Mouse (Mus musculus) hindbrain, embryonic 14.5 days (tissue): ENCODE results near the gene Tceanc2. TPM values are rescaled to one million over a fixed set of nuclear protein-coding genes. Genes with fewer than 3 reads are reported as not detected.

Experiments
- ATAC-seq: fragments of 200-750 bp; cut with Nextera tagmentation; 2 replicates; pipeline ENCODE4 v1.8.0; 2017; ENCODE audit warnings: moderate number of reproducible peaks, mild to moderate bottlenecking, moderate TSS enrichment, moderate library complexity; ENCODE audit not compliant: low FRiP score
- DNase-seq: peaks from one replicate; pipeline ENCODE4 v3.0.0-alpha.2; 2015; ENCODE audit warnings: low spot score
- H3K27ac ChIP-seq: fragments of 300-500 bp; sonication (generic); 2 replicates; pipeline ENCODE4 v1.5.1; 2014; ENCODE audit warnings: mild to moderate bottlenecking, moderate library complexity
- H3K27me3 ChIP-seq: fragments of 300-500 bp; sonication (generic); 2 replicates; pipeline ENCODE4 v1.6.1; 2014; ENCODE audit warnings: mild to moderate bottlenecking, low read length, mixed read lengths; ENCODE audit not compliant: control insufficient read depth, insufficient read depth
- H3K36me3 ChIP-seq: fragments of 300-500 bp; sonication (generic); replicated peaks from 2 replicates; pipeline ENCODE4 v1.6.1; 2014; ENCODE audit not compliant: control insufficient read depth, insufficient read depth
- H3K4me1 ChIP-seq: fragments of 300-500 bp; sonication (generic); replicated peaks from 2 replicates; pipeline ENCODE4 v1.6.1; 2014; ENCODE audit warnings: antibody characterized with exemption, low read length, mixed read lengths; ENCODE audit not compliant: control insufficient read depth, insufficient read depth
- H3K4me2 ChIP-seq: fragments of 300-500 bp; sonication (generic); replicated peaks from 2 replicates; pipeline ENCODE4 v1.6.1; 2014; ENCODE audit warnings: mild to moderate bottlenecking, moderate library complexity
- H3K4me3 ChIP-seq: fragments of 300-500 bp; sonication (generic); replicated peaks from 2 replicates; pipeline ENCODE4 v1.5.1; 2014; ENCODE audit warnings: mild to moderate bottlenecking, low read length
- H3K9ac ChIP-seq: fragments of 300-500 bp; sonication (generic); 2 replicates; pipeline ENCODE4 v1.6.1; 2014
- H3K9me3 ChIP-seq: fragments of 300-500 bp; sonication (generic); 2 replicates; pipeline ENCODE4 v1.6.1; 2016; ENCODE audit warnings: low read length; ENCODE audit not compliant: control insufficient read depth
- WGBS: fragments of 180-500 bp; shearing (Covaris S2); extraction: QIAGEN DNeasy Blood & Tissue Kit; methylation state at CpG from one replicate; pipeline ENCODE4 v1.1.7; 2014; 5-methylcytosine and 5-hydroxymethylcytosine counted together
- polyA plus RNA-seq: library from polyadenylated mRNA; unstranded; fragments of >200 nt; fragmentation: Nextera tagmentation; extraction: Ambion mirVana; gene quantifications from 2 replicates; pipeline ENCODE4 v1.2.1, GENCODE M21; 2014

Tceanc2 gene
- polyA plus RNA-seq, 1 experiment from 2014 or later, result 22.9 TPM

- Histone ChIP-seq H3K4me2 (no peak overlapping the region), H3K27ac (no peak overlapping the region), H3K9me3 (no peaks in the 10 kb centered on the region), H3K4me1 (peaks cover 27% of the 10 kb centered on the region), H3K27me3 (no peaks in the 10 kb centered on the region), H3K4me3 (no peak overlapping the region), H3K36me3 (peaks cover 22% of the 10 kb centered on the region), H3K9ac (no peak overlapping the region)
- no peak for DNase-seq
- ATAC-seq, result no peak
- 80% methylated on average over 2 of the region's 2 CpGs for WGBS
Measured at GRCm38 (mm10) chr4:107182796-107183195, 3.9 kb upstream of the Tceanc2 start.

DNA sequence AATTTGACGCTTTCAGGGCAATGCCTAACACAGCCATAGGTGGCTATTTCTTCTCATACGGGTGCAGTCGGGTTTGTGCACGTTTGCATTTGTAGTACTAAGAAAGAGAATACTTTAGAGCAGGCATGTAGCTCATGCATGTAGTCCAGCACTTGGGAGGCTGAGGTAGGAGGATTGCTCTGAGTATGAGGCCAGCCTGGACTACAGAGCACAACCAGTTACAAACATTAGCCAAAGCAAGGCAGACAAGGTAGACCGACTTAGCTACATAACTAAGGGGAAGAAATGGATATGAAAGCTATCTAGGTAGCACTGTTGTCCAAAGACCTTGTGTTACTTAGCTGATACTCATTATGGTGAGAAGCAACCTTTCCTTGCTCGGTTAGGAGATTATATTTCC lies 3.0 kb upstream of the Tceanc2 start:
- Histone ChIP-seq H3K36me3 (peaks cover 13% of the 10 kb centered on the region), H3K4me3 (no peak overlapping the region), H3K27ac (no peak overlapping the region), H3K9me3 (no peaks in the 10 kb centered on the region), H3K27me3 (no peaks in the 10 kb centered on the region), H3K9ac (peak overlapping the region; percentile 21; the same call in 1 of the 2 replicates), H3K4me1 (peaks cover 36% of the 10 kb centered on the region), H3K4me2 (no peak overlapping the region)
- ATAC-seq (no peak), DNase-seq (no peak)
- 83% methylated on average over 6 of the region's 6 CpGs for WGBS

GRCm38 (mm10) chr4:107180746-107181145 lies 1.8 kb upstream of the Tceanc2 start:
- ATAC-seq (no peak), DNase-seq (no peak)
- H3K4me1 ChIP-seq, result peaks cover 37% of the 10 kb centered on the region
- H3K4me3 ChIP-seq, result peak overlapping the region; percentile 100; the same call in 1 of the 2 replicates
- H3K36me3 ChIP-seq, result 0 out of 2 replicates have a peak, but pooled peaks cover 5% of the 10 kb centered on the region
- peak overlapping the region; percentile 75; the same call in 1 of the 2 replicates for H3K4me2 ChIP-seq
- no peak overlapping the region for H3K9ac ChIP-seq
- H3K27me3 ChIP-seq, result no peaks in the 10 kb centered on the region
- H3K27ac ChIP-seq, result no peak overlapping the region
- H3K9me3 ChIP-seq, result no peaks in the 10 kb centered on the region

- peak overlapping the region; percentile 75 for H3K4me2 ChIP-seq
- peaks cover 12% of the 10 kb centered on the region for H3K36me3 ChIP-seq
- H3K27ac ChIP-seq, result peak overlapping the region; percentile 98
- ATAC-seq (no peak), DNase-seq (no peak)
- H3K4me3 ChIP-seq, result peak overlapping the region; percentile 100
- no peaks in the 10 kb centered on the region for H3K27me3 ChIP-seq
- H3K9ac ChIP-seq, result peak overlapping the region; percentile 92
- H3K9me3 ChIP-seq, result no peaks in the 10 kb centered on the region
- 4% methylated on average over 8 of the region's 8 CpGs for WGBS
- peaks cover 37% of the 10 kb centered on the region for H3K4me1 ChIP-seq
Measured at GRCm38 (mm10) chr4:107179561-107179960, 645 bp upstream of the Tceanc2 start.

GRCm38 (mm10) chr4:107178182-107178829 lies 610 bp downstream of the Tceanc2 start, which contains the start of gene Tmem59:
Gene Tmem59, plus strand, starts transcription at chr4:107178399.
- H3K36me3 ChIP-seq, result peaks cover 25% of the 10 kb centered on the region
- no peaks in the 10 kb centered on the region for H3K27me3 ChIP-seq
- WGBS, result under 1% methylated on average over 49 of the region's 49 CpGs
- DNase-seq, result peak; percentile 92
- peak within 1 kb of the TSS; percentile 92 for H3K9ac ChIP-seq
- H3K4me3 ChIP-seq, result peak within 1 kb of the TSS; percentile 100
- peaks cover 36% of the 10 kb centered on the region for H3K4me1 ChIP-seq
- H3K27ac ChIP-seq, result peak within 1 kb of the TSS; percentile 98
- H3K9me3 ChIP-seq, result no peaks in the 10 kb centered on the region
- H3K4me2 ChIP-seq, result peak within 1 kb of the TSS; percentile 75
- peak; percentile 95 for ATAC-seq

GRCm38 (mm10) chr4:107177506-107177905 lies 1.4 kb downstream of the Tceanc2 start:
- peaks cover 29% of the 10 kb centered on the region for H3K36me3 ChIP-seq
- H3K4me3 ChIP-seq, result peak overlapping the region; percentile 100
- no peaks in the 10 kb centered on the region for H3K9me3 ChIP-seq
- DNase-seq (no peak), ATAC-seq (no peak)
- peak overlapping the region; percentile 98 for H3K27ac ChIP-seq
- 57% methylated on average over 11 of the region's 11 CpGs for WGBS
- peak overlapping the region; percentile 92 for H3K9ac ChIP-seq
- H3K4me1 ChIP-seq, result peaks cover 31% of the 10 kb centered on the region
- peak overlapping the region; percentile 65 for H3K4me2 ChIP-seq
- H3K27me3 ChIP-seq, result no peaks in the 10 kb centered on the region

DNA sequence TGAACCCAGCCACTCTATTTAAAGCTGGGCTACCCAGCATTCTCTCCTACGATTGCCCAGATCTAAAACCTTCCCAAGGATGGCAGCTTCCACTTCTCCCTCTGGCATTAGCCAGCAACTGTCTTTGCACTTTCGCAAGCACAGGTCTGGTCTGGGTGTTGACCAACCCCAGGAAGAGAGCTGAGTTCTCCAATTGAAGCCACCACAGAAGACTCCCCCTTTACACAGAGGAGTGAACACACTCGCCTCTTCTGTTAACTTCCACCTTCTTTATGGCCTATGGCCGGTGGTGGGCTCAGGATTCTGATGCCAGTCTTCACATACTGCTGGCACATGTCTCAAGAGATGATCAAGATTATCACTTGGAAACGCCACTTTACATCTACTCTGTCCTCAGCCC lies 11.1 kb downstream of the Tceanc2 start:
- Histone ChIP-seq H3K27ac (no peak overlapping the region), H3K9ac (no peak overlapping the region), H3K9me3 (no peaks in the 10 kb centered on the region), H3K4me1 (no peaks in the 10 kb centered on the region), H3K27me3 (no peaks in the 10 kb centered on the region), H3K4me3 (no peak overlapping the region), H3K36me3 (peaks cover 32% of the 10 kb centered on the region), H3K4me2 (no peak overlapping the region)
- WGBS, result 91% methylated on average over 5 of the region's 5 CpGs
- DNase-seq (no peak), ATAC-seq (no peak)

DNA sequence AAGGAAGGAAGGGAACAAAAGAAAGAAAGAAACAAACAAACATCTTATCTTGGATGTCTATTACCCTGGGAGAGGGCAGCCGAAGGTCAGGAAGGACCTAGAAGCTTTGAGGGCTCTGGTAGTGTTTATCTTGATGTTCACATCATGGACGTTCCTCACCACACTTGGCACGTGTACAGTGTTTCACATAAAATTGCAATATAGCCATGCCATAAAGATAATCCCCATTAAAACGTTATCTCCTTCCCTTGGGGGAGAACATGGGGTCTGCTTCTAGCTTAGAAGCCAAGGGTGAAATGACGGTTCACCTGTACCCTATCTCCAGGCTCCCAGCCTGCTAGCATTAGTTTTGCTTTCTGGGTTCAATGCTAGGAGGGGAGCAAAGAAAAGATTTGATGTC lies 12.2 kb downstream of the Tceanc2 start:
- Histone ChIP-seq H3K9me3 (no peaks in the 10 kb centered on the region), H3K27me3 (no peaks in the 10 kb centered on the region), H3K36me3 (peaks cover 24% of the 10 kb centered on the region; the same call in 1 of the 2 replicates), H3K9ac (no peak overlapping the region), H3K4me3 (no peak overlapping the region), H3K4me1 (no peaks in the 10 kb centered on the region), H3K4me2 (no peak overlapping the region), H3K27ac (no peak overlapping the region)
- ATAC-seq (no peak), DNase-seq (no peak)
- WGBS, result 90% methylated on average over 5 of the region's 5 CpGs

- no peak overlapping the region for H3K4me2 ChIP-seq
- ATAC-seq (peak; percentile 55), DNase-seq (peak; percentile 86)
- no peaks in the 10 kb centered on the region for H3K27me3 ChIP-seq
- peaks cover 23% of the 10 kb centered on the region for H3K36me3 ChIP-seq
- no peak overlapping the region for H3K27ac ChIP-seq
- 32% methylated on average over 9 of the region's 9 CpGs for WGBS
- H3K4me3 ChIP-seq, result no peak overlapping the region
- no peaks in the 10 kb centered on the region for H3K9me3 ChIP-seq
- no peak overlapping the region for H3K9ac ChIP-seq
- H3K4me1 ChIP-seq, result no peaks in the 10 kb centered on the region
Measured at GRCm38 (mm10) chr4:107163756-107164587, 14.9 kb downstream of the Tceanc2 start.
